Mouse (Mus musculus): ENCODE data around the gene Prkar1a.

GRCm38 (mm10) chr11:109672881-109673739 is 23.9 kb downstream of the Prkar1a start:
- TF ChIP-seq POLR2A (IDR thresholded peaks at IDR 0.05; ENCODE audit: borderline replicate concordance, low read depth, low read length) = no peak
- no peak for TF ChIP-seq CTCF (IDR thresholded peaks at IDR 0.05; ENCODE audit: low read depth, low read length)
